Mouse (Mus musculus) megakaryocyte-erythroid progenitor cell, adult 5-6 weeks (primary cell): Measurements from ENCODE around the gene Vmn2r20. TPM values are rescaled to one million over a fixed set of nuclear protein-coding genes. Genes with fewer than 3 reads are reported as not detected.
A peak's percentile ranks its signal among the peaks of the same experiment; 100 is the strongest.
"Not testable (repeated sequence)": the region's sequence is repeated elsewhere in the genome, so short reads cannot be mapped to it uniquely, and the experiment has no call there.

ENCODE experiments used
- ATAC-seq: replicated peaks from 2 replicates; pipeline ENCODE4 v1.8.0; 2016; ENCODE audit warnings: mild to moderate bottlenecking, inconsistent platforms; ENCODE audit not compliant: severe bottlenecking, poor library complexity, low FRiP score, low TSS enrichment
- total RNA-seq, 2 experiments: library from RNA; stranded (forward) in 1 of 2; stranded (reverse) in 1 of 2; fragments of 200-1000, 215-1000 nt in 1 of 2; fragments of >200 nt in 1 of 2; fragmentation: Nextera tagmentation in 1 of 2; gene quantifications; 2 replicates each; pipeline ENCODE4 v1.2.3; 2014 to 2017

Gene Vmn2r20
- total RNA-seq (2014; fragmentation: Nextera tagmentation) (not detected in 2 replicates), total RNA-seq (2017) (not detected in 2 replicates)

GRCm38 (mm10) chr6:123418016-123418415 lies at the start of gene Vmn2r20:
Vmn2r20 (minus strand) TSS chr6:123418116.
- ATAC-seq = not testable (repeated sequence)

- peak; percentile 99 for ATAC-seq
These were observed 6.5 kb upstream of the Vmn2r20 start for GRCm38 (mm10) chr6:123424413-123424812.

GRCm38 (mm10) chr6:123406918-123407665 lies 10.8 kb downstream of the Vmn2r20 start:
- peak; percentile 61 for ATAC-seq

DNA sequence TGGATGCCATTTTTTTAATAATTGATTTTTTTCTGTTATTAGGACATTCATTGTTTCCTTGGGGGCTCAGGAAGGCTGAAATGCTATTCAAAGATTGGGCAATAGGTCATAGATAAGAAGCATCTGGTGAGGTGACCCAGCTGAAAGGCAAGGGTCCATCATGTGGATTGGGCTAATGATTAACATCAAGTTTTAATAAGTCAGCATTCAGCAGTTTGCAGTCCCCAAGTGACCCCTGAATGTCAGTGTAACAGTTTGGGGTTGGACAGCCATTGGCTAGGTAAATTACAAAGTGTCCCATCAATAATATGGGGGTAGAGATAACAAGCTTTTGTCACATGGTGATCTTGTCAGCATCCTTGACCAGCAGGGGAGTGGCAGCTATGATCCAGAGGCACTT lies 29.1 kb downstream of the Vmn2r20 start:
- not testable (repeated sequence) for ATAC-seq

DNA sequence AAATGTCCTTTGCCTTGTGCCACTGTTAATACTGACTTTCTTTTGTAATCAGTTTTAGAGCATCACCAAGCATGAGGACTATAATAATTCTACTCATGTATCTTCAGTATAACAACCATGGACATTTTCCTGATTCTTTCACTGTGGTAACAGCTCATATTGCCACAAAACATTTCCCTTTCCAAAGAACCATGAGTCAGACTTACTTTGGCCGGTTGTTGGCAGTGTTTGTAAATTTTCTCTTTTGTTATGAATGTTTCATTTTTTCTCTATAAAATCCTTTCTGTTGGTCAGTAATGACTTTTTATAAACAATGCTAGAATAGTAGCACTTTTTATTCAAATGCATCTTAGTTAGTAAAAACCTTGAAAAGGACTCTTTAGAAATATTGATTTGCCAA lies 71.8 kb downstream of the Vmn2r20 start:
- ATAC-seq = no peak

- ATAC-seq = peak; percentile 96
These were observed 77.8 kb downstream of the Vmn2r20 start for GRCm38 (mm10) chr6:123340093-123340492.

DNA sequence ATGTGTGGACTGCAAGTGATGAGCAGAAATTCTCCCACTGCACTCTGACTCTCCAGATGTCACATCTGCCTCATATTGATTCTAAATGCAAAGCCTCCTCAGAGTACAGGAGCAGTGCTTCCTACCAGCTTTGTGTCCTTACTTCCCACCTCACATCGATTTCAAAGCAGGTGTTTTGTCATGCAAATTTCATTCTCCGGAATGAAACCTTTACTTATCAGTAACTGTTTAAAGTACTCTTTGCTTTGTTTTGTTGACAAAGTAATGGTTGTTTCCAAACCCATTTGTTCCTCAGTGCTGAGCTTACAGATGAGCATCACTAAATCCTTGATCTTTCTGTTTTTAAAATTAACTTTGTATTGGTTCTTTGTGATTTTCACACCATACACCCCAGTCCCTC lies 85.4 kb downstream of the Vmn2r20 start:
- no peak for ATAC-seq

Other genes starting within 250 kb of the Vmn2r20 start
- gene Clec4b2, start 245.2 kb downstream of the Vmn2r20 start, total RNA-seq (2014; fragmentation: Nextera tagmentation) = not detected in 2 replicates
- 1.7 TPM in 1 of 2 replicates, not detected in the other for gene Clec4b2, start 245.2 kb downstream of the Vmn2r20 start, total RNA-seq (2017)
- not detected in 2 replicates for gene Clec4n, start 188.3 kb downstream of the Vmn2r20 start, total RNA-seq (2014; fragmentation: Nextera tagmentation)
- gene Clec4n, start 188.3 kb downstream of the Vmn2r20 start, total RNA-seq (2017) = 0.57 TPM in 1 of 2 replicates, not detected in the other
- gene Clec4d, start 156.0 kb downstream of the Vmn2r20 start, total RNA-seq (2014; fragmentation: Nextera tagmentation) = 16.3 and 17.4 TPM in 2 replicates
- 5.5 and 22.8 TPM in 2 replicates for gene Clec4d, start 156.0 kb downstream of the Vmn2r20 start, total RNA-seq (2017)
- gene Clec4e, start 128.2 kb downstream of the Vmn2r20 start, total RNA-seq (2014; fragmentation: Nextera tagmentation) = 0.32 and 3.4 TPM in 2 replicates
- gene Clec4e, start 128.2 kb downstream of the Vmn2r20 start, total RNA-seq (2017) = 1.5 and 5.6 TPM in 2 replicates
- not detected in 2 replicates for gene Vmn2r19, start 109.8 kb downstream of the Vmn2r20 start, total RNA-seq (2014; fragmentation: Nextera tagmentation)
- not detected in 2 replicates for gene Vmn2r19, start 109.8 kb downstream of the Vmn2r20 start, total RNA-seq (2017)
- gene Vmn2r21, start 115.3 kb upstream of the Vmn2r20 start, total RNA-seq (2014; fragmentation: Nextera tagmentation) = not detected in 2 replicates
- gene Vmn2r21, start 115.3 kb upstream of the Vmn2r20 start, total RNA-seq (2017) = not detected in 2 replicates
- gene Vmn2r22, start 232.6 kb upstream of the Vmn2r20 start, total RNA-seq (2014; fragmentation: Nextera tagmentation) = not detected in 2 replicates
- gene Vmn2r22, start 232.6 kb upstream of the Vmn2r20 start, total RNA-seq (2017) = not detected in 2 replicates